Mouse (Mus musculus) hindbrain, embryonic 16.5 days (tissue): ENCODE data around the gene Aph1b. TPM values are rescaled to one million over a fixed set of nuclear protein-coding genes. Genes with fewer than 3 reads are reported as not detected.

Experiments used
- ATAC-seq: fragments of 200-750 bp; cut with Nextera tagmentation; 2 replicates; pipeline ENCODE4 v1.8.0; 2017; ENCODE audit warnings: moderate TSS enrichment, moderate library complexity
- H3K27ac ChIP-seq: fragments of 300-500 bp; sonication (generic); 2 replicates; pipeline ENCODE4 v1.5.1; 2014; ENCODE audit warnings: low read depth, mild to moderate bottlenecking, control low read depth, low read length, moderate library complexity
- H3K27me3 ChIP-seq: fragments of 300-500 bp; sonication (generic); replicated peaks from 2 replicates; pipeline ENCODE4 v1.6.1; 2014; ENCODE audit warnings: low read length; ENCODE audit not compliant: control insufficient read depth, insufficient read depth
- H3K36me3 ChIP-seq: fragments of 300-500 bp; sonication (generic); 2 replicates; pipeline ENCODE4 v1.6.1; 2014; ENCODE audit warnings: mild to moderate bottlenecking, low read length, moderate library complexity, mixed read lengths; ENCODE audit not compliant: control insufficient read depth, insufficient read depth
- H3K4me1 ChIP-seq: fragments of 300-500 bp; sonication (generic); 2 replicates; pipeline ENCODE4 v1.6.1; 2014; ENCODE audit warnings: low read depth, low read length; ENCODE audit not compliant: control insufficient read depth, insufficient read depth
- H3K4me2 ChIP-seq: fragments of 300-500 bp; sonication (generic); 2 replicates; pipeline ENCODE4 v1.6.1; 2014; ENCODE audit warnings: mild to moderate bottlenecking, low read length, control low read depth, moderate library complexity
- H3K4me3 ChIP-seq: fragments of 300-500 bp; sonication (generic); 2 replicates; pipeline ENCODE4 v1.5.1; 2014; ENCODE audit warnings: mild to moderate bottlenecking, low read length, control low read depth, moderate library complexity
- H3K9ac ChIP-seq: fragments of 300-500 bp; sonication (generic); 2 replicates; pipeline ENCODE4 v1.6.1; 2014; ENCODE audit warnings: low read depth, mild to moderate bottlenecking, control low read depth, low read length, moderate library complexity
- H3K9me3 ChIP-seq: fragments of 300-500 bp; sonication (generic); 2 replicates; pipeline ENCODE4 v1.6.1; 2014; ENCODE audit warnings: mild to moderate bottlenecking, low read length, moderate library complexity; ENCODE audit not compliant: control insufficient read depth
- WGBS: fragments of 180-500 bp; shearing (Covaris S2); extraction: QIAGEN DNeasy Blood & Tissue Kit; methylation state at CpG from one replicate; pipeline ENCODE4 v1.1.7; 2014; 5-methylcytosine and 5-hydroxymethylcytosine counted together
- polyA plus RNA-seq: library from polyadenylated mRNA; unstranded; fragments of >200 nt; fragmentation: Nextera tagmentation; extraction: Ambion mirVana; gene quantifications from 2 replicates; pipeline ENCODE4 v1.2.1, GENCODE M21; 2015

Gene Aph1b
- polyA plus RNA-seq, 1 experiment from 2014 or later, result 21.4 TPM

- no peaks in the 10 kb centered on the region for H3K4me1 ChIP-seq
- no peak overlapping the region for H3K4me3 ChIP-seq
- H3K9me3 ChIP-seq, result no peaks in the 10 kb centered on the region
- WGBS, result 70% methylated on average over 1 of the region's 1 CpGs
- no peak overlapping the region for H3K27ac ChIP-seq
- H3K36me3 ChIP-seq, result no peaks in the 10 kb centered on the region
- ATAC-seq, result no peak
- no peak overlapping the region for H3K4me2 ChIP-seq
- H3K27me3 ChIP-seq, result no peaks in the 10 kb centered on the region
- no peak overlapping the region for H3K9ac ChIP-seq
Measured at GRCm38 (mm10) chr9:66760991-66761390, 34.3 kb downstream of the Aph1b start.

GRCm38 (mm10) chr9:66752849-66753248 lies 42.4 kb downstream of the Aph1b start:
- Histone ChIP-seq H3K4me2 (no peak overlapping the region), H3K4me3 (no peak overlapping the region), H3K4me1 (no peaks in the 10 kb centered on the region), H3K36me3 (no peaks in the 10 kb centered on the region), H3K9ac (no peak overlapping the region), H3K27ac (no peak overlapping the region), H3K27me3 (no peaks in the 10 kb centered on the region), H3K9me3 (no peaks in the 10 kb centered on the region)
- 77% methylated on average over 6 of the region's 6 CpGs for WGBS
- ATAC-seq, result no peak

GRCm38 (mm10) chr9:66748390-66748789 lies 46.9 kb downstream of the Aph1b start:
- Histone ChIP-seq H3K36me3 (no peaks in the 10 kb centered on the region), H3K4me2 (no peak overlapping the region; the same call in 1 of the 2 replicates), H3K4me1 (no peaks in the 10 kb centered on the region), H3K9me3 (no peaks in the 10 kb centered on the region), H3K27me3 (no peaks in the 10 kb centered on the region), H3K9ac (no peak overlapping the region), H3K4me3 (no peak overlapping the region), H3K27ac (no peak overlapping the region)
- 81% methylated on average over 15 of the region's 15 CpGs for WGBS
- ATAC-seq, result no peak; the same call in 1 of the 2 replicates

- Histone ChIP-seq H3K27me3 (no peaks in the 10 kb centered on the region), H3K9me3 (no peaks in the 10 kb centered on the region), H3K9ac (no peak overlapping the region), H3K27ac (no peak overlapping the region), H3K4me3 (no peak overlapping the region), H3K4me1 (no peaks in the 10 kb centered on the region), H3K4me2 (no peak overlapping the region), H3K36me3 (no peaks in the 10 kb centered on the region)
- 84% methylated on average over 2 of the region's 2 CpGs for WGBS
- ATAC-seq, result no peak
Measured at GRCm38 (mm10) chr9:66744531-66744930, 50.8 kb downstream of the Aph1b start.

GRCm38 (mm10) chr9:66739516-66739915 lies 55.8 kb downstream of the Aph1b start:
- Histone ChIP-seq H3K9me3 (no peaks in the 10 kb centered on the region), H3K36me3 (no peaks in the 10 kb centered on the region), H3K4me3 (no peak overlapping the region), H3K4me1 (no peaks in the 10 kb centered on the region), H3K27ac (no peak overlapping the region), H3K27me3 (no peaks in the 10 kb centered on the region), H3K9ac (no peak overlapping the region), H3K4me2 (no peak overlapping the region)
- no peak for ATAC-seq
- 90% methylated on average over 7 of the region's 7 CpGs for WGBS

GRCm38 (mm10) chr9:66736551-66736950 lies 58.7 kb downstream of the Aph1b start:
- no peaks in the 10 kb centered on the region for H3K9me3 ChIP-seq
- no peak overlapping the region for H3K9ac ChIP-seq
- no peak for ATAC-seq
- no peak overlapping the region for H3K27ac ChIP-seq
- no peak overlapping the region for H3K4me3 ChIP-seq
- H3K4me2 ChIP-seq, result no peak overlapping the region
- 55% methylated on average over 2 of the region's 2 CpGs for WGBS
- H3K27me3 ChIP-seq, result no peaks in the 10 kb centered on the region
- peaks cover 4% of the 10 kb centered on the region; the same call in 1 of the 2 replicates for H3K4me1 ChIP-seq
- no peaks in the 10 kb centered on the region for H3K36me3 ChIP-seq

- Histone ChIP-seq H3K27me3 (no peaks in the 10 kb centered on the region), H3K4me2 (no peak overlapping the region), H3K4me1 (peaks cover 4% of the 10 kb centered on the region; the same call in 1 of the 2 replicates), H3K27ac (no peak overlapping the region), H3K9me3 (no peaks in the 10 kb centered on the region), H3K9ac (no peak overlapping the region), H3K36me3 (no peaks in the 10 kb centered on the region), H3K4me3 (no peak overlapping the region)
- no peak for ATAC-seq
- WGBS, result 75% methylated on average over 3 of the region's 3 CpGs
Measured at GRCm38 (mm10) chr9:66736016-66736415, 59.3 kb downstream of the Aph1b start.

- peaks cover 4% of the 10 kb centered on the region; the same call in 1 of the 2 replicates for H3K4me1 ChIP-seq
- WGBS, result 86% methylated on average over 2 of the region's 2 CpGs
- no peaks in the 10 kb centered on the region for H3K9me3 ChIP-seq
- no peak overlapping the region for H3K27ac ChIP-seq
- ATAC-seq, result no peak
- H3K27me3 ChIP-seq, result no peaks in the 10 kb centered on the region
- H3K36me3 ChIP-seq, result no peaks in the 10 kb centered on the region
- no peak overlapping the region for H3K9ac ChIP-seq
- H3K4me3 ChIP-seq, result no peak overlapping the region
- no peak overlapping the region for H3K4me2 ChIP-seq
Measured at GRCm38 (mm10) chr9:66735122-66735521, 60.2 kb downstream of the Aph1b start.

- H3K27me3 ChIP-seq, result no peaks in the 10 kb centered on the region
- WGBS, result 91% methylated on average over 6 of the region's 6 CpGs
- H3K36me3 ChIP-seq, result no peaks in the 10 kb centered on the region
- no peak overlapping the region for H3K9ac ChIP-seq
- H3K9me3 ChIP-seq, result no peaks in the 10 kb centered on the region
- no peak for ATAC-seq
- peaks cover 4% of the 10 kb centered on the region; the same call in 1 of the 2 replicates for H3K4me1 ChIP-seq
- H3K4me2 ChIP-seq, result no peak overlapping the region
- no peak overlapping the region for H3K27ac ChIP-seq
- no peak overlapping the region for H3K4me3 ChIP-seq
Measured at GRCm38 (mm10) chr9:66734568-66734967, 60.7 kb downstream of the Aph1b start.
